Mouse (Mus musculus) left cerebral cortex, postnatal 14 days (tissue): ENCODE measurements around the gene Nubpl. TPM values are rescaled to one million over a fixed set of nuclear protein-coding genes. Genes with fewer than 3 reads are reported as not detected.

Experiments
- DNase-seq, 2 experiments: peaks; one replicate each; pipeline ENCODE4 v3.0.0; 2021 to 2022; ENCODE audit warnings: low spot score in 2 of 2, mixed read lengths in 1 of 2
- intact Hi-C: fragments of 180-260 bp; cut with DNase I; formaldehyde crosslinking; loops from one replicate; pipeline ENCODE4 v1.15.1; 2025
- total RNA-seq, 2 experiments: library from RNA; stranded (reverse); gene quantifications; 2 replicates each; pipeline ENCODE4 v1.2.3; 2021

The Nubpl gene
- total RNA-seq, 2 experiments from 2014 or later = 5.0 to 5.3 TPM

GRCm38 (mm10) chr12:52308628-52309027 is 211.1 kb downstream of the Nubpl start:
- DNase-seq = no peak
- intact Hi-C loops = no loop called here

DNA sequence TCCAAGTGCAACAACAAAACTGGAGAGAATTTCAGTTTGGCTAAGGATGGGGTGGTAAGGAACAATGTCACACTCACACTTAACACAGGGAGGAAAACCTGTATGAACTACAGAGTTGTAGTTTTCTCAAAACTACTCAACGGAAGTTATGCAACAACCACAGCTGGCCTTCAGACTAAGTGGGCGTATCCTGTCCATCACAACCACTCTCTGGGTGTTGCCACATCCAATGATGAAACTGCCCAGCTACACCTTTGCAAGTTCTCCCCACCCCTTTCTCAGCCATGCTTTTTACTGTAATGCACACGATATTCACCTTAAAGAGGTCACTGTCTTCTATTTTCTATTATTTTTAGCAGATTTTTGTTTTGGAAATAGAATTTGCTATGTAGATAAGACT is 217.3 kb downstream of the Nubpl start:
- no peak for DNase-seq
- intact Hi-C loops = no loop called here

GRCm38 (mm10) chr12:52317635-52318034 is 220.1 kb downstream of the Nubpl start:
- intact Hi-C loops = no loop called here

DNA sequence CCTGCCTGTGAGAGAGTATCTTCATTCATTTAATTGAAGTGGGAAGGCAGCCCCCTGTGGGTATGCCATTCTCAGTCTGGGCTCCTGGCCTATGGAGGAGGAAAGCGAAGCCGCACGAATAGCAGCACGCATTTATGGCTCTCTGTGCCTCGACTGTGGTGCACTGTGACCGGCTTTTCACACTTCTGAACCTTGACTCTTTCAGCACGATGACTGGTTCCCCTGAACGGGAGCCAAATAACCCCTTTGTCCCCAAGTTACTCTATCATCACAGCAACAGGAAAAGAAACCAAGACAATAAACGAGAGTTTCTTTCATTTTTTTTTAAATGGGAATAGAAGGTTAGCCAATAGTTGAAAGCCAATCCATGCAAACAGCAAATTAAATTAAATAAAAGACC is 220.9 kb downstream of the Nubpl start:
- intact Hi-C loops = no loop called here
- no peak for DNase-seq

More at GRCm38 (mm10) chr12:52317635-52318034, 220.1 kb downstream of the Nubpl start:
- DNase-seq = no peak

DNA sequence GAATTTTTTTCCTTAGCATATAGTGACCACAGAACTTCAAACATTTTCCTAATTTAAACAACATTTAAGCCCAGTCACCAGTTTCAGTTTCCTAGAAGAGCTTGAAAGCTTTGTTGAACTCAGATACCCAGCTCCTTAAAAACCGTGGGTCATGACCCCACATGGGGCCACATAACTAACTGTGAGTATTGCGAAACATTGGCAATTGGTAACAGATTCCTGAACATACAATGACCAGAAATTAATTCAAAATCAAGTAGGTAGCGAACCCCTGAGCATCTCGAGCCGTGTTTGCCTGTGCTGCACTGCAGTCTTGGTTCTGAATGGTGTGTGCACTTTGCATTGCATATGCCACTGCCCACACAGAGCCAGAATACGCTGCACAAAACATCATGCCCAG is 221.6 kb downstream of the Nubpl start:
- intact Hi-C loops = no loop called here
- DNase-seq = no peak

DNA sequence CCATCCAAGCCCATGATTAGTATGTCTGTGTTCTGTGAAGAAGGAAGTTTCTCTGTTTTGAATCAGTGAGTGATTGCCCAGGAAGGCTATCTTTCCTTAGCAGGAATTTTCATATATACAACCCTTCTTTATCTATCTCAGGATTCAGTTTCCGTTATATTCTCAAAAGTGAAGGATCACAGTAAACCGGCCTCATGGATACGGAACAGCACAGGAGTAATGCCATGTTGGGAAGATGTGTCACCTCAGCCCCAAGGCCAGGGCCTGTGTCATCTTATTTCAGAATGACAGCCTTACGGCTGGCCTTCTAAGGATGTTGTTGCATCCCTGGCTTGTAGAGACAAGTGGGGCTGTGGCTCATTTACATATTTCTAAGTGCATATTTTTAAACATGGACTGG is 231.0 kb downstream of the Nubpl start:
- no peak for DNase-seq
- intact Hi-C loops = no loop called here

DNA sequence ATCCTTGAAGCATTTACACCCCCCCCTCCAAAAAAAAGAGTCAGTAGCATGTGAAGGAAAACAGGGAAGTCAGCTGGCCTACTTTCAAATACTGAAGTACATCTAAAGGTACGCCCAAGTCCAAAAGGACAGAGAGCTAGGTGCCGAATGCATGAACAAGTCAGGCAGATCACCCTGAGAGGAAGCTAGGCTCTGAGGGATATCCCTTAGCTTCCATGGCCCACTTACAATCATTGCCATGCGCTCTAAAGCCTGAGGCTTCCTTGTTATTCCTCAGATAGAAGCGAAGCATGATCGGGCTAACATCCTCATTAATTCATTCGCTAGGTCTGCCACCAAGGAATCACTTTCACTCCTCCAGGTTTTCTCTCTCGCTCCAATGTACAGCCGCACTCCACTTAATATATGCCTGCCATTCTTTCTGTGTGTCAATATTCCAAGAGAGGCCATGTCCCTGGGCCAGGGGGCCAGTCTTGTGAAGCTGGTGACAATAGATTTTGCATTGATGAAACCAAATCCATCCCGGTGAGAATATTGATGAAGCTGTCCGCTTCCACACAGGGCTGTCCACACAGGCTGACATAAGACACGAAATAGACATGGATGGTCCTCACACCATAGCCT is 237.7 kb downstream of the Nubpl start:
- intact Hi-C loops = no loop called here
- no peak for DNase-seq

- intact Hi-C loops = no loop called here
- DNase-seq = no peak
Measured at GRCm38 (mm10) chr12:52338136-52338753, 240.7 kb downstream of the Nubpl start.

- intact Hi-C loops = no loop called here
- no peak for DNase-seq
Measured at GRCm38 (mm10) chr12:52346611-52347010, 249.1 kb downstream of the Nubpl start.

GRCm38 (mm10) chr12:52350276-52350675 is 252.7 kb downstream of the Nubpl start:
- intact Hi-C loops = no loop called here
- no peak for DNase-seq

- no peak for DNase-seq
- intact Hi-C loops = no loop called here
Measured at GRCm38 (mm10) chr12:52359484-52359883, 261.9 kb downstream of the Nubpl start.

GRCm38 (mm10) chr12:52360136-52360535 is 262.6 kb downstream of the Nubpl start:
- intact Hi-C loops = no loop called here
- no peak for DNase-seq

GRCm38 (mm10) chr12:52361198-52361597 is 263.7 kb downstream of the Nubpl start:
- intact Hi-C loops = no loop called here
- no peak for DNase-seq

Other genes with a start within 250 kb of the Nubpl start
- 1 to 10 TPM; 6.9 to 7.2 TPM for gene Heatr5a, start 126.4 kb upstream of the Nubpl start, total RNA-seq
- gene Dtd2, start 91.2 kb upstream of the Nubpl start, total RNA-seq = 10 to 100 TPM; 10.7 to 10.8 TPM
- not detected for gene Gpr33, start 69.7 kb upstream of the Nubpl start, total RNA-seq